Mouse (Mus musculus) liver, embryonic 16.5 days (tissue): ENCODE measurements at regions not wholly inside any gene's neighbourhood (a gene's known extent, or its start where the extent isn't known, plus 50 kb on each side); places are given as distances from the start of the nearest gene placed in this dataset.

Experiments
- ATAC-seq: fragments of 200-750 bp; cut with Nextera tagmentation; 2 replicates; pipeline ENCODE4 v1.8.0; 2017; ENCODE audit warnings: low read depth, mild to moderate bottlenecking, moderate number of reproducible peaks, moderate library complexity
- H3K27ac ChIP-seq: fragments of 300-500 bp; sonication (generic); 2 replicates; pipeline ENCODE4 v1.5.1; 2014; ENCODE audit warnings: mild to moderate bottlenecking, low read length
- H3K27me3 ChIP-seq: fragments of 300-500 bp; sonication (generic); 2 replicates; pipeline ENCODE4 v1.6.1; 2014; ENCODE audit warnings: low read depth, low read length, mixed read lengths; ENCODE audit not compliant: control insufficient read depth, insufficient read depth
- H3K36me3 ChIP-seq: fragments of 300-500 bp; sonication (generic); 2 replicates; pipeline ENCODE4 v1.6.1; 2014; ENCODE audit warnings: mild to moderate bottlenecking; ENCODE audit not compliant: control insufficient read depth, insufficient read depth
- H3K4me1 ChIP-seq: fragments of 300-500 bp; sonication (generic); 2 replicates; pipeline ENCODE4 v1.6.1; 2014; ENCODE audit warnings: low read depth, low read length, mixed read lengths; ENCODE audit not compliant: control insufficient read depth
- H3K4me2 ChIP-seq: fragments of 300-500 bp; sonication (generic); 2 replicates; pipeline ENCODE4 v1.6.1; 2014; ENCODE audit warnings: low read depth, low read length, mixed read lengths
- H3K4me3 ChIP-seq: fragments of 300-500 bp; sonication (generic); 2 replicates; pipeline ENCODE4 v1.5.1; 2014; ENCODE audit warnings: low read depth, mild to moderate bottlenecking, low read length
- H3K9ac ChIP-seq: fragments of 300-500 bp; sonication (generic); 2 replicates; pipeline ENCODE4 v1.6.1; 2014; ENCODE audit warnings: low read depth, low read length
- H3K9me3 ChIP-seq: fragments of 300-500 bp; sonication (generic); replicated peaks from 2 replicates; pipeline ENCODE4 v1.6.1; 2016; ENCODE audit warnings: low read length; ENCODE audit not compliant: control insufficient read depth
- WGBS: fragments of 180-500 bp; shearing (Covaris S2); extraction: QIAGEN DNeasy Blood & Tissue Kit; methylation state at CpG from one replicate; pipeline ENCODE4 v1.1.7; 2014; ENCODE audit not compliant: insufficient replicate concordance; 5-methylcytosine and 5-hydroxymethylcytosine counted together

- ATAC-seq: no peak
- 77% methylated on average over 3 of the region's 3 CpGs for WGBS
- H3K27me3 ChIP-seq: no peaks in the 10 kb centered on the region
- H3K9me3 ChIP-seq: no peaks in the 10 kb centered on the region
- no peak overlapping the region for H3K27ac ChIP-seq
- no peak overlapping the region for H3K4me3 ChIP-seq
- H3K9ac ChIP-seq: no peak overlapping the region
- peaks cover 43% of the 10 kb centered on the region for H3K4me1 ChIP-seq
- no peak overlapping the region for H3K4me2 ChIP-seq
- no peaks in the 10 kb centered on the region for H3K36me3 ChIP-seq
Measured at GRCm38 (mm10) chr6:120614526-120614925, 51.6 kb upstream of the Cecr2 start.

DNA sequence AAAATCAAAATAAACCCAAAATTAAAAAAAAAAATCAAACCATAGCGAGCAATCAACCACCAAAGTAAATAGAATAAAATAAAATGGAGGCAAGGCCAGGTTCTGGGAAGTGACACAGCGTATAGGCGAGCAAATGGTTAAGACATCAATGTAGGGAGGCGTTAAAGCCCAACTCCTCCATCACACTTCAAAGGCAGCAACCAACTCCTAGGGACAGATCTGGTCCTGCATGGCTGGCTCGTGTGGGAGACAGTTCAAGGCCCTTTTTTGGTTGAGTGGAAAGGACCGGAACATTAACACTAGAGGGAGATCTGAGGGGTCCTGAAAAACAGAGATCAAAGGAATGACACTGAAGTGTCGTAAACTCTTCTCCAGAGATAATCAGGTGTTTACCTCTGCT is 53.8 kb upstream of the Cecr2 start:
- Histone ChIP-seq H3K27me3 (no peaks in the 10 kb centered on the region), H3K27ac (no peak overlapping the region), H3K9me3 (no peaks in the 10 kb centered on the region), H3K4me3 (no peak overlapping the region), H3K36me3 (no peaks in the 10 kb centered on the region), H3K4me1 (peaks cover 28% of the 10 kb centered on the region), H3K9ac (no peak overlapping the region), H3K4me2 (no peak overlapping the region)
- 70% methylated on average over 7 of the region's 7 CpGs for WGBS
- no peak for ATAC-seq

DNA sequence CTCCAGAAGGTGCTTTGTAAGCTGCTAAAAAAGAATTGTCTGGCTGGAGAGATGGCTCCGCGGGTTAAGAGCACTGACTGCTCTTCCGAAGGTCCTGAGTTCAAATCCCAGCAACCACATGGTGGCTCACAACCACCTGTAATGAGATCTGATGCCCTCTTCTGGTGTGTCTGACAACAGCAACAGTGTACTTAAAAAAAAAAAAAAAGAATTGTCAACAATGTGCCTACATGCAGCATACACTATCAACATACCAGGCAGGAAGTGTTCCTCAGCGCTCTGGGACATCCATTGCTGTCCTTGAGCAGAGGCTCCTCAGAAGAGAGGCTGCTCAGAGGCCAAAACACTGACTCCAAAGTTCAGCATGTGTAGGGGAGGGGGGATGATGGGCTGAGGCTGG is 56.3 kb upstream of the Cecr2 start:
- peak overlapping the region; percentile 41; the same call in 1 of the 2 replicates for H3K27ac ChIP-seq
- no peak overlapping the region for H3K4me2 ChIP-seq
- ATAC-seq: no peak
- WGBS: 69% methylated on average over 4 of the region's 4 CpGs
- no peaks in the 10 kb centered on the region for H3K9me3 ChIP-seq
- no peaks in the 10 kb centered on the region for H3K36me3 ChIP-seq
- no peak overlapping the region for H3K4me3 ChIP-seq
- no peaks in the 10 kb centered on the region for H3K27me3 ChIP-seq
- no peak overlapping the region for H3K9ac ChIP-seq
- peaks cover 26% of the 10 kb centered on the region for H3K4me1 ChIP-seq

- Histone ChIP-seq H3K9ac (peak overlapping the region; percentile 67), H3K27me3 (no peaks in the 10 kb centered on the region), H3K4me1 (peaks cover 59% of the 10 kb centered on the region), H3K4me2 (peak overlapping the region; percentile 64), H3K27ac (peak overlapping the region; percentile 100), H3K4me3 (peak overlapping the region; percentile 45), H3K36me3 (no peaks in the 10 kb centered on the region), H3K9me3 (peaks cover 4% of the 10 kb centered on the region; the same call in 1 of the 2 replicates)
- 31% methylated on average over 2 of the region's 2 CpGs for WGBS
- peak; percentile 84 for ATAC-seq
Measured at GRCm38 (mm10) chr6:120605471-120605870, 60.7 kb upstream of the Cecr2 start.

DNA sequence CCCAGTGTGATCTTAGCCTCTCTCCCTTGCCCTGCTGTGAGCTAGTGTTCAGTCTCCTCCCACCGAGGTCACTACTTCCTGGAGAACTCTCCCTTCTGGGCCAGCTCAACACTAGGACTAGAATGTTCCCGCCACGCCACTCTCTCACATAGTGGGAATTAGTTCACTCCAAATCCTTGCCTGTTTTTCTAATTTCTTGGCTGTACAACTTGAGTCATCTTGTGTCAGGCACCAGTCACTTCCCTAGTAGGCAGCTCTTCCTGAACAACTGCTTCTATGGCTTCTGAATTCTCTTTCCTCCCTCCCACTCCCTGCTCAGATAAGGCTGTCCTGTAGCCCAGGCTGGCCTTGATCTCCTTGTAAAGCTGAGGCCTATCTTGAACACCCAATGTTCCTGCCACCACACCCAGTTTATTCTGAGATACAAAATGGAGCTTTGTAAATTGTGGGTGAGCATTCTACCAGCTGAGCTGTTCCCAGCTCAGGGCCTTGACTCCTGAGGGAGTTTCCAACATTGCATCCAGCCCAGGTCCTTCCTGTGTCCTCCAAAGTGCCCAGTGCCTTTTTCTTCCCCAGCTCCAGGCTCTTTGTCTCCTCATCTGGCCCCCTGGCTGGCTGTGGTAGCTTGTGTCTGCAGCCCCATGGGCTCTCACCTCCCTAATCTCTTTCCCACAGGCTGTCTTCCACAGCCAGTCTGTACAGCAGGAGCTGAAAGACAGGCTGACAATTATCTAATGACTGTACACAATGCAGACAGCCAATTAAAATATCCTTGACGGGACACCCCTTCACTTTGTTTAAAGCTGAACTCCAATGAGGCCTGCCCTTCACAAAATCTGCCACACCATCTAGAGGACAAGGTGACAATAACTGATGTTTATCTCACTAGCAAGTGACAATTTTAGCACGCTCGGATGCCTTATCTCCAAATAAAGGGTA is 61.9 kb upstream of the Cecr2 start:
- Histone ChIP-seq H3K4me1 (peaks cover 66% of the 10 kb centered on the region), H3K27ac (peak overlapping the region; percentile 100), H3K4me3 (peak overlapping the region; percentile 45), H3K4me2 (peak overlapping the region; percentile 64), H3K27me3 (no peaks in the 10 kb centered on the region), H3K9ac (peak overlapping the region; percentile 67), H3K9me3 (peaks cover 4% of the 10 kb centered on the region; the same call in 1 of the 2 replicates), H3K36me3 (no peaks in the 10 kb centered on the region)
- ATAC-seq: peak; percentile 84
- 18% methylated on average over 6 of the region's 6 CpGs for WGBS

- H3K9me3 ChIP-seq: peaks cover 4% of the 10 kb centered on the region; the same call in 1 of the 2 replicates
- peak overlapping the region; percentile 47 for H3K9ac ChIP-seq
- H3K4me3 ChIP-seq: no peak overlapping the region
- H3K27ac ChIP-seq: peak overlapping the region; percentile 100
- H3K27me3 ChIP-seq: no peaks in the 10 kb centered on the region
- peak overlapping the region; percentile 64 for H3K4me2 ChIP-seq
- H3K36me3 ChIP-seq: no peaks in the 10 kb centered on the region
- peaks cover 62% of the 10 kb centered on the region for H3K4me1 ChIP-seq
- 41% methylated on average over 2 of the region's 2 CpGs for WGBS
- peak; percentile 17 for ATAC-seq
Measured at GRCm38 (mm10) chr6:120603454-120603853, 62.7 kb upstream of the Cecr2 start.

DNA sequence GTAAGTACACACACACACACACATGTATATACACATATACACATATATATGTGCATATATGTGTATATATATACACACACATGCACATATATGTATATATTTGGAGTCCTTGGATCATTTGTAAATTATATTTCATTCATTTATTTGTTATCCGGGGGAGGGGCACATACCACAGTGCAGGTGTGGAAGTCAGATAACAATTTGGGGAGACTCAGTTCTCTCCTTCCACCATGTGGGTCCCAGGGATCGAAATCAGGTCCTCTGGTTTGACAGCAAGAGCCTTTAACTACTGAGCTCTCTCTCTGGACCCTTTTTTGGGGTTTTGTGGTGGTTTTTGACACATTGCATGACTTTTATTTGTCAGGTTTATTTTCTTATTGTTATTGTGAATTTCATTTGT is 65.8 kb upstream of the Cecr2 start:
- no peak for ATAC-seq
- Histone ChIP-seq H3K4me3 (no peak overlapping the region), H3K4me1 (peaks cover 51% of the 10 kb centered on the region), H3K27ac (peak overlapping the region; percentile 74), H3K36me3 (no peaks in the 10 kb centered on the region), H3K9ac (no peak overlapping the region), H3K27me3 (no peaks in the 10 kb centered on the region), H3K9me3 (peaks cover 4% of the 10 kb centered on the region; the same call in 1 of the 2 replicates), H3K4me2 (peak overlapping the region; percentile 25; the same call in 1 of the 2 replicates)
- 18% methylated on average over 2 of the region's 2 CpGs for WGBS

- no peak for ATAC-seq
- no peak overlapping the region for H3K9ac ChIP-seq
- H3K4me1 ChIP-seq: peaks cover 33% of the 10 kb centered on the region
- H3K4me2 ChIP-seq: no peak overlapping the region
- H3K27ac ChIP-seq: no peak overlapping the region
- H3K9me3 ChIP-seq: peaks cover 4% of the 10 kb centered on the region; the same call in 1 of the 2 replicates
- H3K36me3 ChIP-seq: no peaks in the 10 kb centered on the region
- H3K4me3 ChIP-seq: no peak overlapping the region
- no peaks in the 10 kb centered on the region for H3K27me3 ChIP-seq
- WGBS: 73% methylated on average over 2 of the region's 2 CpGs
Measured at GRCm38 (mm10) chr6:120598471-120598870, 67.4 kb upstream of the Hdhd5 start.

GRCm38 (mm10) chr6:120597887-120598286 is 66.8 kb upstream of the Hdhd5 start:
- peaks cover 27% of the 10 kb centered on the region for H3K4me1 ChIP-seq
- no peak overlapping the region for H3K4me3 ChIP-seq
- no peaks in the 10 kb centered on the region for H3K36me3 ChIP-seq
- no peak overlapping the region for H3K9ac ChIP-seq
- 37% methylated on average over 3 of the region's 3 CpGs for WGBS
- H3K4me2 ChIP-seq: no peak overlapping the region
- H3K27me3 ChIP-seq: no peaks in the 10 kb centered on the region
- H3K9me3 ChIP-seq: peaks cover 4% of the 10 kb centered on the region; the same call in 1 of the 2 replicates
- H3K27ac ChIP-seq: no peak overlapping the region
- ATAC-seq: no peak
